In genomic region chr15:12877934-12878333, GRCm38 (mm10) we compare ENCODE assay signal across 34 mouse cellular contexts.
"Had no signal": no experiment of that assay in that cellular context is flagged by ENCODE, and none has a peak within 500 bp of the region (broad histone marks: within the 10 kb centered on the region; RNA-seq: fewer than 3 reads in every experiment).

No protein-coding gene starts in this region.

- H3K9me3 ChIP-seq: heart, embryonic 12.5 days; heart, embryonic 13.5 days; heart, embryonic 15.5 days; hindbrain, embryonic 10.5 days; hindbrain, embryonic 12.5 days; hindbrain, embryonic 13.5 days; hindbrain, embryonic 15.5 days; intestine, embryonic 15.5 days; kidney, embryonic 15.5 days had no signal

- H3K27me3 ChIP-seq: heart, embryonic 12.5 days; heart, embryonic 13.5 days; heart, embryonic 15.5 days; hindbrain, embryonic 12.5 days; hindbrain, embryonic 13.5 days; hindbrain, embryonic 15.5 days; intestine, embryonic 15.5 days; kidney, embryonic 15.5 days had no signal

- H3K27ac ChIP-seq: heart, embryonic 13.5 days; heart, embryonic 15.5 days; hindbrain, embryonic 10.5 days; hindbrain, embryonic 12.5 days; hindbrain, embryonic 13.5 days; hindbrain, embryonic 14.5 days; hindbrain, embryonic 15.5 days; hindbrain, postnatal 0 days; intestine, embryonic 15.5 days; kidney, embryonic 15.5 days; kidney, postnatal 0 days; layer of hippocampus, adult 2 months; left cerebral cortex, adult 2 months had no signal

- H3K4me1 ChIP-seq: hindbrain, embryonic 10.5 days; hindbrain, embryonic 12.5 days; hindbrain, embryonic 13.5 days; intestine, embryonic 15.5 days had no signal

- H3K4me2 ChIP-seq: heart, embryonic 11.5 days; heart, embryonic 12.5 days; heart, embryonic 13.5 days; heart, embryonic 15.5 days; hindbrain, embryonic 12.5 days; hindbrain, embryonic 13.5 days; hindbrain, embryonic 14.5 days; hindbrain, embryonic 15.5 days; intestine, embryonic 15.5 days; kidney, embryonic 15.5 days had no signal

- DNase-seq: heart, postnatal 10 days; heart, postnatal 14 days; heart, postnatal 4 days; kidney, adult 11 months; kidney, adult 18-20 months; kidney, adult 2 months; kidney, adult 8-10 months; kidney, adult 9 months; kidney, postnatal 10 days; kidney, postnatal 14 days; kidney, postnatal 25 days; kidney, postnatal 36 days; kidney, postnatal 4 days; layer of hippocampus, adult 9-11 months; layer of hippocampus, postnatal 36 days had no signal

- ATAC-seq: hindbrain, embryonic 16.5 days; hindbrain, postnatal 0 days; inflammation-experienced regulatory T-cells, adult 6 months; intestine, embryonic 15.5 days; intestine, embryonic 16.5 days; intestine, postnatal 0 days had no signal

- H3K4me3 ChIP-seq: heart, embryonic 12.5 days; heart, embryonic 13.5 days; heart, embryonic 15.5 days; hindbrain, embryonic 10.5 days; hindbrain, embryonic 12.5 days; hindbrain, embryonic 13.5 days; hindbrain, embryonic 15.5 days; intestine, embryonic 15.5 days; kidney, embryonic 15.5 days; layer of hippocampus, adult 2 months; left cerebral cortex, adult 2 months had no signal
